Mouse (Mus musculus) mature B cell (primary cell): Measurements from ENCODE around the gene Enthd1.
"Not testable (repeated sequence)": the region's sequence is repeated elsewhere in the genome, so short reads cannot be mapped to it uniquely, and the experiment has no call there.

Experiments
- in situ Hi-C: fragments of 300-500 bp; cut with MboI; formaldehyde crosslinking; loops from 2 replicates; pipeline ENCODE4 v1.14.3; 2019

The Enthd1 gene

DNA sequence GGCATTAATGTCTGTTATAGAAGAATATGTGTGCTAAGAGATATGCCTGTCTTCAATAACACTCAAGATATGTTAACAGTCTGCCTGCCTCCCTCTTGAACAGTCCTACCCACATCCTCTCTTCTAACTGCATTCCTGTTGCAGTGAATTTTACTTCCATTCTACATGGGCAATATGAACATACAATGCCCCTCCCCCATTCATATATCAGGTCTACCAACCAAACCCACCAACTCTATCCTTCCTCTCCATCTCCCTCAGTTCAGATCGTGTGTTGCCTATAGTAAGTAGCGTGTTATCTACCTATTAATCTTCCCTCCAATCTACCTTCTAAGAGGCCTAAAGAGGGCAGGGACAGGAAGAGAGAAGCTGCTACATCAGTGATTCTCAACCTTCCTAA is 26.9 kb downstream of the Enthd1 start:
- in situ Hi-C loops: no loop called here

DNA sequence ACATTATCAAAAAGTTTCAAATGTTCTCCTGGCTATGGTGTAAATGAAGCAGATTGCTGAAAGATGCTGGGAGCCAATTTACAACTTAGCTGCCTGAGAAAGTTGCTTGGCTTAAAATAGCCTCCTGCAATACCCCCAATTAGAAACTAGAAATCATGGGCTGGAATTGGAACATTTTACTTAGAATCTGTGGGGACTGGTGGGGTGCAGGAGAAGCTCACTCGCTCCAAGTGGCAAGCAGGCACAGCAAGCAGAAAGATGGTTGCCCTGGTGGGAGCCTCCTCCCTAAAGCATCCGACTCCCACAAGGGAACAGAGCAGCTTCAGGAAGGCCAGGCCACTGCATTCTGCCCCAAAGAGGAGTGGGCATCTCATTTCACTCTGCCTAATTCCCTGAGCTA is 28.9 kb downstream of the Enthd1 start:
- in situ Hi-C loops: no loop called here

DNA sequence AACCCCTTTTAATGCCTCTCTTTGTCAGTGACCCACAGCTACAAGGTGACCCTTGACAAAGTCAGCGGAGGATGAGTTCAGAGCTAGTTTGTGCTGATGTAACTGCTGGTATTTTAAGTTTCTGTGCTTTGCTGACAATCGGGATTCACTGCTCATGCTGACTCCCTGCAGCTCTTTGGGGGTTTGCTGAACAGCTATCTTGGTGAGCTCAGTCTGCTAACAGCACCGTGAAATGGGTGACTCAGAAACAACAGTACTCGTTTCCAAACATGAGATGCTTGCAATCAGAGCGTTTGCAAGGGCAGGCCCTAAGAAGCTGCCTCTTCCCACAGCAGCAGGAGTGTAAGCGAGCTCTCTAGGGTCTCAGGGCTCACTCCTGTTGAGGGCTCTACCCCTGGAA is 31.7 kb downstream of the Enthd1 start:
- in situ Hi-C loops: no loop called here

DNA sequence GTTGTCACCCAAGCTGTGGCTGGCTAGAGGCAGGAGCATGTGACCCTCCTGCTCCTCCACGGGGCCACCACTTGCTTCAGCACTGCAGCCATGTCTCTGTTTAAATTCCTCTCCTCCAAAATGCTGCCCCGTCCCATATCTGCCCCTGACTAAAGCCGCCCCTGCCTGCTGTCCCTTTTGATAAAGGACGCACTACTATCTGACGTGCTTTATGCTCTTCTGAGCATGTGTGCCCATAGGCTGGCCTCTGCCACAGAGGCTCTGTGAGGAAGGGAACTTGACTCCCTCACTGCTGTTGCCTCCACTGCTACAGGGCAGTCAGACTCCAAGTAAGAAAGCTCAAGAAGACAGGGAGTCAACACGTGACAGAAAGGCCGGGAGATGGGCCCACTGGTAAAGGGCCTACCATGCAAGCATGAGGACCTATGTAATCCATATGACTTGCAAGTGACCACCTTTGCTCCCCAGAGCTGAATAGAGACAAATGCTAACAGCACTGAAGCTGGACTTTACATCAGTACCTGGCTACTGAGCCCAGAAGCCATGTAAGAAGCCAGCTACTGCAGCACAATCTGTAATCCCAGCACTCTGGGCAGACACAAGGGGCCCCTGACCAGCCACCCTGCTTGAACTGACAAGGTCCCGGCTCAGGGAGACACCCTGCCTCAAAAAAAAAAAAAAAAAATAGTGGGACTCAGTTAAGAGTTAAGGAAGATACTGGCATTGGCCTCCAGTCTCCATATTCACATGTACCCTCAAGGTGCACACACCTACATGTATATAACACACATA is 32.5 kb downstream of the Enthd1 start:
- in situ Hi-C loops: no loop called here

DNA sequence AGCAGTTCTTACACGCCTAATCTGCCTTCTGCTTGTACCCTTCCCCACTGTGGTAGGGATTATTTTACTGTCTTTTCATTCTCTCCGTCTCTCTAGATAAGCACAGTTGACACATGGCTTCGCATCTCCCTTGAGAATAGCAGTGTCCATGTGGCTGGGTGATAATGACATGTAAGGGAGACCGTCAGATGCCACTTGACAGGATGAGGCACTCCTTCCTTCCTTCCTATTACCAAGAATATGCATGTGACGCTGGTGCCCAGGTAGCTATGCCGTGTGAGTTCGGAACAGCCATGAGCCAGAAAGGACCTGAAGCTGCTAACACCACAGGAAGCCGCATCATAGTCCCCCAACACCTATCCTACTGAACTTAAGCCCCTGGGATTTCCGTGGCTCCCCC is 33.9 kb downstream of the Enthd1 start:
- in situ Hi-C loops: no loop called here

DNA sequence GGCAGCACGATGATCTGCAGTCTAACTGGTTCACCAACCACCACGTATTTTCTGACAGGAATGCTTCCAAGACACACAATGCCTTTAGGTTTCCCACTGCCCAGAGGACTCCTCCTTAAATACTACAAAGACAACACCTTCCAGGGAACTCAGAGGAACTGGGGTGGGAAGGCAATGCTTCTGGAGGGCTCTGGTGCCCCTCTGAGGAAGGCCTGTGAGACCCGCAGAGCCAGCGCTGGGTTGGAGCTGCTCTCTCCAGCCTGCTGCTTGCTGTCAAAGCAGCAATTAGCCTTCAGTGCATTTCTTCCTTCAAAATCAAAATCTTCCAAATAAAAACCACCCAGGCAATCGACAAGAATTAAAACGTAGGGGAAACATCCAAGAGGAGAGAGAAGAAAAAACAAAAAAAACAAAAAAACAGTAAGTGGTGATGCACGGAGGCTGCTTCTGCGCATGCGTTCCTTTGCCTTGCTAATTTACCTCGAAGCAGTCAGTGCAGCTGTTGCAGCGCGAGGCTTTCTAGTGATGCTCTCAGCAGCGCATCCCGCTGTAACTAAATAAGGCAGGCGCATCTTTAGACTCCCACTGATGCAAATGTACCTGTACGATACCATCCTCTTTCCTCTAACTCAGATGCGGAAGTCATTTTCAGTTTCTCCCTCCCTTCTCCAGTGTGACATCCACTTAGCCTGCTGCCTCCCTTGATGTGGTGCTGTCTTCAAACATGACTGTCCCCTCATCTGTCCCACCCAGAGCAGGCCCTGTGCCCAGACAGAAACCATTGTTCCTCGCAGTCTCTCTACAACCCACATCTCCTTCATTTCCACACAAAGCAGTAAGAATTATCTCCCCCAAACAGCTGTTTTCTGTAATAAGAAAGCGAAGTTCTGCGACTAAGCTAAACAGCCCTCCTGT is 34.7 kb downstream of the Enthd1 start:
- in situ Hi-C loops: no loop called here

DNA sequence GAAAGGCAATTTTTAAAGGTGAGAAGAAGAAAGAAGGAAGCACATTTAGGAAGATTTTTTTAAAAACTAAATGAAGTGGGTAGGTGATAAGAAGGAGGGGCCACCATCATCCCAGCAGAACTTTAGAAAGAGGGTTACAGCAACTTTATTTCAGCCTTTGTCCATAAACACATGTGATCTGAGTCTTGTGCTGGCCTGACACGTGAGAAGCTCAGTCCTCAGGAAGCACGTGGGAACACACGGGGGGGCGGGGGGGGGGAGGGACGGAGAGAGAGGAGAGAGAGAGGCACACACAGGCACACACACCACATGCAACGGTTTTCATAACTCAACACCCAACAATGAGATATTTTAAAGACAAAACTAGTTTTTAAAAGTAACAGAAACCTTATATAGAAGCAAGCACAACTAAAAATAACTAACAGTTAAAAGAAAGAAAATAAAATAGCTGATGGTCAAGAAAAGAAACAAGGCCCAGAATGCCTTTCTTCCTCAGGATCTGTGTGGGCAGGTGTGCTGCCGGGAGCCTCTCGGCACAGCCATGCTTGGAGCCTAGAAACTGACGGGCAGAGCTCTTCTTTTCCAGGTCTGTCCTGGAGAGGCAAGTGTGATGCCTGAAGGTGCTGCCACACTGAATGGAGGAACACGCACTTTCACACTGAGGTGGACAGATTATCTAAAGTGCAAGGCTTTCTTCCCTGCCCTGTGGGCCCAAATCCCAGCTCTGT is 43.1 kb downstream of the Enthd1 start:
- in situ Hi-C loops: no loop called here

DNA sequence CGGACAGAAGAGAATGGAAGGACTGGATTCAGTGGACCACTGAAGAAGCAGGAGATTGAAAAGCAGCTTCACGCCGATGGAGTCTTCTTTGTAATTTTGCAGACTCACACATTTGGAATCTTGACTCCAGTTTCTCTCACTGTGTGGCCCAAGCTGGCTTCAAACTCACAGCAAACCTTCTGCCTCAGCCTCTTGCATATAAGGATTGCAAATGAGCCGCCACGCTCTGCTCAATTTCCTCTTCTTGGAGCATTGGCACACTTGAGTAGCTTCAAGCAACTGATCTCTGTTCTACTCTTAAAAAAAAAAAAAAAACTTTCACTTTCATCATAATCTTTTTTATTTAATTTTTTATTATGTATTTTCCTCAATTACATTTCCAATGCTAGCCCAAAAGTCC is 45.0 kb downstream of the Enthd1 start:
- in situ Hi-C loops: no loop called here

DNA sequence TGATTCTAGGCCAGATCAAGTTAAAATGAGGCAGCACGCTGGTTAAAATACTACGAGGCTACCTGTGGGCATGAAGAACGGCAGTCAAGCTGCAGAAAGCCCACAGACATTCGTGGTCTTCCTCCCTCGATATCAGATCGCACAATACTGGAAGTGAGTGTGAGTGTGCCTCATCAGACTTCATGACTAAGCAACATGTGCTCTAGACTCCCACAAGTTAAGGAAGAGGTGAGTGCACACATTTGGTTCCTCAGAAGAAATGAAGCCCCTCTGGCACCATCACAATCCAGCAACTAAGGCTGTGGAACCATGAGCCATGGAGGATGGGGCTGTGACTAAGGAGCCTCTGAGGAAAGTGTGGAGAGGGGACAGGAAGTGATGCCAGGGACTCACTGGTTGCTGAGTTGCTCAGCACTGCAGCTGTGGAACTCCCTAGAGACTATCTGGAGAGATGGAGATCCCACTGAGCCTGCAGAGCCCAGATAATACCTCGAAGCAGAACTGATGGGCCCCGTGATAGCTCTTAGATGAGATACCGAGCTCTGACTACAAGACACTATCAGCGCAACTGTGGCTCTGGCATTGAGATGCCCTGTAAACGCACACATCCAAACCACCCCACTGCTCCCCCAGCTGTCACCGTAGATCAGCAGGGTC is 46.3 kb downstream of the Enthd1 start:
- in situ Hi-C loops: no loop called here

DNA sequence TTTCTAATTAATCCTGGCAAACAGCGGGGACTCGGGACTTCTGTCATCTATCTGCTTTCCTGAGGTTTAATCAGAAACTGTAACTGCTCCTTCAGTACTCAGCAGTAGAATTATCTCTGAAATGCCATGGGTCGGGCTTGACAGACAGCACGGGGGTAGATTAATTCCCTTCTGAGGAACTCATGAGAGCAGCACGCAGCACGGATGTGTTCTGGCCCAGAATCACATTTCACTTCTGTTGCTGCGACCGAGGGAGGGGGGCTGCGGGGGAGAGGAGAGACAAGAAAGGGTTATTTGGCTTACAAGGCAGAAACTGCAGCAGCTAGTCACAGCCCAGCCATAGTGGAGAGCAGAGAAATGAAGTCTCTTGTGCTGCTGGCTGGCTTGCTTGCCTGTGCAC is 47.0 kb downstream of the Enthd1 start:
- in situ Hi-C loops: no loop called here

DNA sequence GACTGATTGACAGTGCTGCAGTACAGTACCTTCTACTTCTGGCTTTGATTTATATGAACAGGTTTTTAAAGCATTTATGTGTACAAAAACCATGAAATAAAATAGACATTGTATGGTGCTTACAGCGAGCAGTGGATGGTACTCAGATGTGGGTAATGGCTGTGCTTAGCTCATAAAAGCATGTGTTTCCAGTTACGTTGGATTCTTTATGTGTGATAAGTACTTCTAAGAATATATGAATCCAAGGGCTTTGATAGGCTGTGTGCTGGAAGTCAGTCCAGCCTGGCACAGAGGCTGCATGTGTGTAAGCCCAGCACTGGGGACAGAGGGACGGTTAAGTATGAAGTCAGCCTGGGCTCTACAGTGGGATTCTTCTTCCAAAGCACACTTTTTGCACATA is 48.4 kb downstream of the Enthd1 start:
- in situ Hi-C loops: no loop called here

DNA sequence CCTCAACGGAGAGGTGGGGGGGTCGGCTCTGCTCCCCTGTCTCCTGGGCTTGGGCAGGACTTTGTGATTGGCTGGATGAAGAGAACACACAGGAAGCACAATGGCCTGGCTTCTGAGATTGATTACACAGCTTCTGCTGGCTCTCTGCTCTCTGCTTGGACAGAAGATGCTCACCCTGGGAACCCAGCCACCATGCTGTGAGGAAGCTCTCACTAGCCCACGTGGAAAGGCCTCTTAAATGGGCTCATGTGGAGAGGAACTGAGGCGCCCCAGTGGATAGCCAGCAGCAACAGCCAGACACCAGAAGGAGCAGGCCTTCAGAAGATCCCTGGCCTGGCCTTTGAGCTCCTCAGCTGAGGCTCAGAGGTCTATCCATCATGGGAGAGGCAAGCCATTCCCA is 59.9 kb downstream of the Enthd1 start:
- in situ Hi-C loops: no loop called here

DNA sequence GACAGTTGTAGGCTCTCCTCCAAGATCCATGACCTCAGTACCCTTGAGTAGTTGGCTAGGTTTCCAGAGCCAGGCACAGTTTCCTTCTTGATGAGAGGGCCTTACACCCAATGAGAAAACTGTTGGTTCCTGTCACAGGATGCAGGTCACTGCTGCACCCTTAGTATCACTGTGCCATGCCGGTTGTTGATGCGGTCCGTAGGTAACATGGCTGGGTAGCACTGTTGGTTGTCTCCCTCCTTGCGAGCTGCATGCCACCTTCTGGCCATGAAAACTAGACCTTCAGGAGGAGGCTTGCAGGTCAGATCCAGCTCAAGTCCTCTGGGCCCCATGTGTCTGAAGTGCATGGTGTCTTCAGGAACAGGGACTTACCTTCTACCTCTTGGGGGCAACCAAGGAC is 61.8 kb downstream of the Enthd1 start:
- in situ Hi-C loops: not testable (repeated sequence)

DNA sequence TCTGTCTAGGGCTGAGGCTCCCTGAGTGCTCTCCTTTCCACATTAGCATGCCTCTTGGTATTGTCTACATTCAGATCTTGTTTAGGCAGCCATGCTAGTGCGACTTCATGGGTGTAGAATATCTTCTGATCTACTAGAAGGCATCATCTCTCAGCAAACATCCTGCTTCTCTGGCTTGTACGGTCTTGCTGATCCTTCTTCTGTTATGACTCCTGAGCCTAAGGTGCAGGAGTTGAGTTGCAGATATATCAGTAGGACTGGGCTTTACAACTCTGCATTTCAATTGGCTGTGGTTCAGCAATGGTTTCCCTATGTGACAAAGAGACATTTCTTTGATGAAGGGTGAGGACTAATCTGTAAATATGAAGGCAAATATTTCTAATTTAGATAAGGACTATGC is 62.2 kb downstream of the Enthd1 start:
- in situ Hi-C loops: no loop called here

DNA sequence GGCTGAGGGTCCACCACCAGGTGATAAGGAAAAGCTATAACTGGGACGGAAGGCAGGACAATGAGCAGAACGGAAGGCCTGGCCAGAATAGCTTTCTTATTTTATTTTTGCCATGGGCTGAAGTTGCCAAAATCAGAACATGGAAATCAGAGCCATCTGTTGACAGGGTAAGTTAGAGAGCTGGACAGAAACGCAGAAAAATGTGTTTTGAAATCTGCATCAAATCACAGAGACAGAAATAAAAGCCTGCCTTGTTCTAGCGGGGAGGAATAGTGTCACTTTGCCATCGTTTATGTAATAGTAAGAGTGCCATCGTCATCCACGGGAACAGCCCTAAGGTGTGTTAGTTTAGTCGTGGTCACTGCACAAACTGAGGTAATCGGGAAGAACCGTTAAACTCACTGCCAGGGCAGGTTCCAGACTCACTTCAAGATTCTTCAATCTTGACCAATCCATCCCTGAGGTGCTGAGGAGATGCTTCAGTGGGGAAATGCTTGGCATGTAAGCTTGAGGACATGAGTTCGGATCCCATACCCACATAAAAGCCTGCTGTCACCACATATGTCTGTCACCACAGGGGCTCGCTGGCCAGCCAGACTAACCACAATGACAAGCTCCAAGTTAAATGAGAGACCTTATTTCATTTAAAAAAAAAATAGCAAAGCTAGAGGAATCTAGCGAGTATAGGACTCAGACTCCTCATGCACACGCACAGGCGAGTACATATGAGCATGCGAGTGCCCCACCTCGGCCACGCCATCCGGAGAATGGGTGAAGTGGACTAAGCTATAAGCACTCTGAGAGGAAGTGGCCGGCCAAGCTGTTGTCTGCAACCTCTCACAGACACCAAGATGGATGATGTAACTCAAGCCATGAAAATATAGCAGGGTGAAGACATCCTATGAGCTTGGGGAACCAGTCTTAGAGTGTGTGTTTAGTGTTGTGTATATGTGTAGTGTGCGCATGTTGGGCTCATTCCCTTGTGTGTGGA is 63.6 kb downstream of the Enthd1 start:
- in situ Hi-C loops: no loop called here

DNA sequence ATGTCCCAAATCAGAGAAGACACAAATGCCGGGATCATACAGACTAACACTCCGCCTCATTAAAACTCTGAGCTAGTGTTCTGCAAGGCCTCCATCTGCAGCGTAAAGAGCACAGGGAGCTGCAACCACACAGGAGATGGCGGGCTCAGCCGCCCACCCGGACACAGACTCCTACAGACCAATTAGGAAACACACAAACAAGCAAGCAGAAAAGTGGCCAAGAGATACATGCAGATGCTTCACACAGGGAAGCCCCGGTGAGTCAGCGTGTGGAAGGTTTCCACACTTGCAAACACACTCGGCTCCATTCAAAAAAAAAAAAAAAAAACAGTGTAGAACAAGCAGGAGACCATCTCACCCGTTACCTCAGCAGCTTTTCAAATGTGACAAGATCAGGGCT is 64.5 kb downstream of the Enthd1 start:
- in situ Hi-C loops: no loop called here

DNA sequence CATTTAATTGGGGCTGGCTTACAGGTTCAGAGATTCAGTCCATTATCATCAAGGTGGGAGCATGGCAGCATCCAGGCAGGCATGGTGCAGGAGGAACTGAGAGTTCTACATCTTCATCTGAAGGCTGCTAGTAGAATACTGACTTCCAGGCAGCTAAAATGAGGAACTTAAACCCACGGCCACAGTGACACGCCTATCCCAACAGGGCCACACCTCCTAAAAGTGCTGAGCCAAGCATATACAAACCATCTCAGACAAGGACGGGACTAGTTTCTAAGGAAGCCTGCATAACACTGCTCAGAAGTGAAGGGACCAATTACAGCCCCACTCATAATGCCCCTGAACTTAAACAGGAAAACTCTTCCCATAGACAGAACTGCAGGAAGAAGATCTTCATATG is 67.2 kb downstream of the Enthd1 start:
- in situ Hi-C loops: not testable (repeated sequence)

DNA sequence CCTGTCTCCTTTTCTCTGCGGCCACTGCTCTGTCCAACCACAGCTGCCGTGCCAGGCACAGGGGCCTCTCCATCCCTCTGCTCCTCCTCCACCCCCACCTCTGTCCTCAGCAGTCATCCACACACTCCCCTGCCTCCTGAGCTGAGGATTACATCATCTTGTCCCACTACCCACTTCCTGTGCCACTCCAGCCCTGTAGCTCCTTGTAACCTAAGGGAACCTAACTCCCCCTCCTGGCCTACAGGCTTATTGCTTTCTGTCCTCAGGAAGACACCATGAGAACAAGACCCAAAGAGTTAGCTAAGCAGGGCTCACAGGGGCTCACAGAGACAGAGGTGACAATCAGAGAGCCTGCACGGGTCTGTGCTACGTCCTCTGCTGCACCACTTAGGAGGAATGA is 73.5 kb downstream of the Enthd1 start:
- in situ Hi-C loops: no loop called here

DNA sequence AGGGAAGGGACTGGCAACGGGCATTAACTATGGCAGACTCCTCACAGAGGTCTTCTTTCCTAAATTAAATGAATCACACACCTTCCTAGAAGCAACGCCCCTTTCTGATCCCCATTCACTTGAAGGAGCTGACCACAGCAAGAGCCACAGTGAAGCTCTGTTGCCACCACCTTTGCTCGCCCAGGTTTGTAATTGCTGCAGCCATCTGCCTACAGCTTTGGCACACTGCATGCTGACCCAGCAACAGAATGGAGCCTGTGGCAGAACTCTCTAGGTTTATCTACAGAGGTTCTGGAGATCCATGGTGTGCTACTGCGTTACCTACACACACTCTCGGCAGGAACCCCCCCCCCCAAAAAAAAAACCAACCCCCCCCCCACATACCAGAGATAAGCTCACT is 74.8 kb downstream of the Enthd1 start:
- in situ Hi-C loops: no loop called here

DNA sequence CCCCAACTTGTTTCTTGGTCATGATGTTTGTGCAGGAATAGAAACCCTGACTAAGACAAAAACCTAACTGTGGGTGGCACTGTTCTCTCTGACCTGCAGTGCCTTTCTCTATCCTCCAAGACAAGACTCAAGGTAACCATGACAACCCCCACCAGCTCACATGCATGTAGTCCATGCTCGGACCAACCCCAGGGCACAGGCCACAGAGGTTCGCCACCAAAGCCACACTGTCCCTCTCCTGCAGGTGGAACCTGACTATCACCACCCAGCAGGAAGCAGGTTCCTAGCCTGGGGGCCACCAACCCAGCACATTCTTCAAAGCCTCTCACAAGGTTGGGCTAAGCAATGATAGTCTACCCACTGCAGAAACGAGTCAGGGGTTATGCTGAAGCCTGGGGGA is 76.3 kb downstream of the Enthd1 start:
- in situ Hi-C loops: no loop called here

DNA sequence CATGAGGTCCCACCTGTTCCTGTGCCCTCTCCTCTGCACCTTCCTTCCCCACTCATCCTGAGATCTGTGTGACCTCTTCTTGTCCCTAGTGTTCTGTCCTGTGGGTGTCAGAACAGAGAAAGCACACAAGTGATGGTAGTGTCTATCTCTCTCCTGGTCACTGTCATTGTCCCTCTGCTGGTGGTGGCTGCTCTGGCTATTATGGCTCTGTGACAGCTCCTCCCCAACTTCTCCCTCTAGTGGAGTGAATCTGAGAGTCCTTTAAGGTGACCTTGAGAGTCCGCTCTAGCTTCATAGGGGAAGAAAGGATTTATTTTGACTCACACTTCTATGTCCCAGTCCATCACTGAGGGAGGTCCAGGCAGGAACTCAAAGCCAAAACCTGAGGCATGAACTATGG is 79.4 kb downstream of the Enthd1 start:
- in situ Hi-C loops: no loop called here
